Mouse (Mus musculus) MN1 (cell line): ENCODE results near the gene Med27.

Source experiments
- DNase-seq: peaks from one replicate; pipeline ENCODE4 v3.0.0-alpha.2; 2016; ENCODE audit warnings: low spot score

The Med27 gene

DNA sequence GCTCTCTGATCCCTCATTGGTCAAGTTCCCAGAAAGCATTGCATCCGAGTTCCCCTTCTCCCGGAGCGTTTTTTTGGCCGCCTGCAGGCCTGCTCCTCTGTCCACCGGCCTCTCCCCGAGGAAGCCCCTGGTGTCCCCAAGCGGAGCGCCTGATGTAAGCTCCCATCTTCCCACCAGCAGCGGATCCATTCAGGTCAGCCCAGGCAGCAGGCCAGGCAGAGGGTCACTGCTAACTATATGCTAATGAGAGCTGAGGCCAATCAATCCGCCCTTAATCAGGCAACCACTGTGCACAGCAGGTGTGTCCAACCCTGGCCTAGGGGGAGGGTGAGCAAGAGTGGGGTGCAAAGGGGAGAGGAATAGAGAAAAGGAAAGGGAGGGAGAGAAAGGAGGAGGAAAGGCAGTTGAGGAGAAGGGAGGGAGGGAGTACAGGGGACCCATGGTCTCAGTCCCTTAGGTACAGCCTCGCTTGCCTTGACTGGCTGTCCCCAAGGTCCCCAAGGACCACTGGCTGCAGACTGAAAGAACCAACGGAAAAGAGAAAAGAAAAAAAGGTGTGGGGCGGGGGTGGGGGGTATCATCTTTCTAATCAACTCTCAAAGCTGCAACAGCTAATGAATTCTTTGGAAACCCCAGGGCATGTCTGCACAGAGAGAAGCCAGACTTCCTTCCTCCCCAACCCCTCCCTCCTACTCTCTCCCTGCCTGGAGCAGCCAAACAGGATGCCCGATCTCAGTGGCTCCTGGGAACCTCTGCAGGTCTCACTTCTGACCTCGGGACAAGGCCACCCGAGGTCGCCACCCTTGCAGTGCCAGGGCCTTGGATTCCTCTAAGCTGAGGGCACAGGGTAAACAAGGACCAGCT, 219.2 kb downstream of the Med27 start:
- peak; percentile 29 for DNase-seq

- peak; percentile 52 for DNase-seq
Measured at GRCm38 (mm10) chr2:29571921-29572700, 225.5 kb downstream of the Med27 start.

GRCm38 (mm10) chr2:29572811-29573427, 226.3 kb downstream of the Med27 start:
- peak; percentile 54 for DNase-seq

GRCm38 (mm10) chr2:29573591-29573990, 227.0 kb downstream of the Med27 start:
- DNase-seq = no peak

DNA sequence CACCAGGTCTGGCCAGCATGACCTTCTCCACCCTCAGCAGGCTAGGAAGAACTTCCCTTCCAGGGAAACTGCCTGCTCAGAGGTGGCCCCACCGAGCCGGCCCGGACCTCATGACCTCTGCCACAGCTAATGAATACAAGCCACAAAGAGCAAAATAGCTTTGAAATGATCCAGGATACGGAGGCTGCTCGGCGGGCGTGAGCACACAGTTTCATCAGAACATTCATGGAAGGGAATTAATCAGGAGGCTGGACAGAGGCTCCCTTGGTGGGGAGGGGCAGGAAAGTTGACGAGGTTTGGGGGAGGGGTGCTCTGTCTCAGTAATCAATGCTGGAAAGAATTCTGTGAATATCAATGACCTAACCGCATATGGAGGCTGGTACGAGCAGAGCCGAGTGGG, 227.6 kb downstream of the Med27 start:
- no peak for DNase-seq
